Mouse (Mus musculus) myocyte (in vitro differentiated cells): ENCODE data around the gene Gucy2d.

Source experiments
- E2F4 ChIP-seq: IDR thresholded peaks from one replicate; pipeline ENCODE4 v1.6.1; 2011; ENCODE audit warnings: mild to moderate bottlenecking, control low read depth, moderate library complexity; ENCODE audit not compliant: insufficient read depth
- MAX ChIP-seq: IDR thresholded peaks from one replicate; pipeline ENCODE4 v1.6.1; 2011; ENCODE audit warnings: low read depth, mild to moderate bottlenecking, control low read depth
- MYOG ChIP-seq, 3 experiments: IDR thresholded peaks; one replicate each; pipeline ENCODE4 v1.6.1; 2011; ENCODE audit warnings: control low read depth in 2 of 3, low read depth in 2 of 3, mild to moderate bottlenecking in 2 of 3; ENCODE audit not compliant: insufficient read length in 2 of 3, control insufficient read depth in 1 of 3, insufficient read depth in 1 of 3
- POLR2A ChIP-seq: IDR thresholded peaks from one replicate; pipeline ENCODE4 v1.6.1; 2011; ENCODE audit warnings: low read depth, mild to moderate bottlenecking, control low read depth, moderate library complexity; ENCODE audit not compliant: insufficient read length
- POLR2AphosphoS2 ChIP-seq: IDR thresholded peaks from one replicate; pipeline ENCODE4 v1.6.1; 2011; ENCODE audit warnings: low read depth, control low read depth; ENCODE audit not compliant: insufficient read length
- TCF12 ChIP-seq: IDR thresholded peaks from one replicate; pipeline ENCODE4 v1.6.1; 2011; ENCODE audit warnings: mild to moderate bottlenecking, control low read depth; ENCODE audit not compliant: poor library complexity, insufficient read depth, severe bottlenecking
- USF1 ChIP-seq: IDR thresholded peaks from one replicate; pipeline ENCODE4 v1.6.1; 2011; ENCODE audit warnings: low read depth, mild to moderate bottlenecking, control low read depth, moderate library complexity

DNA sequence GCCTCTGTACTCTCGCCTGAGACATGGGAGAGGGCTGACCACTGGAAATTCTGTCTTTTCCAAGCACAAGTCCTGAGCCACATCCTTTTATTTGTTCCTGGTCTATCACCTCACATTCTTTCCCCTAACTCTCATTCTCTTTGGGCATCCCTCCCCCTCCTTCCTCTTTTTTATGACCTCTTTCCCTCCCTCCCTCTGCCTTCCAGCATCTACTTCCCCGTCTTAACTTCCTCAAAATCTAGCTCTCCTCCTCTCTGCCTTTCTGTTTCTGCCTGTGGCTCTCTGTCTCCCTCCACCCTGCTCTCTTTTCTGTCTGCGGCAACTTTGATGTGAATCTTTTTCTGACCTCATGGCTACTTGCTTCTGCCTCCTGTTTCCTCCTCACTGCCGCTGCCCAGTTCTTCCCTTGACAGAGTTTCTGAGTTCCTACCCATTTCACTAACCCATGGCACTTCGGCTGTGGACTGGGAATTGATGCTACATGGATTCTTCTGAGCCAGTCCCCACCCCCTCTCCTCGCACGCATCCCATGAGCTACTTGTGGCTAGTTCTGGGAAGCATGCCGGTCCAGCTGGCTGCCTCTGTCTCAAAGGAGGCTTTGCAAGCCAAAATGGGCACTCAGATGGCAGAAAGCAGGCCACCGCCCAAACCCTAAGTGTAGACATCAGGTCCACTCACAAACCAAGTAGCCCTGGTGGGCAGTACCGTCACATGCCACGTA is 12.9 kb upstream of the Gucy2d start:
- TF ChIP-seq POLR2A = no peak
- no peak for TF ChIP-seq POLR2AphosphoS2
- no peak for TF ChIP-seq TCF12
- TF ChIP-seq USF1 = no peak
- TF ChIP-seq E2F4 = no peak
- TF ChIP-seq MYOG (IDR thresholded peaks at IDR 0.05; ENCODE audit: control insufficient read depth in 1 of 3, insufficient read depth in 1 of 3, insufficient read length in 2 of 3, low read depth in 2 of 3) = no peak
- no peak for TF ChIP-seq MAX
